Mouse (Mus musculus): ENCODE results near the gene Dlgap4. TPM values are rescaled to one million over a fixed set of nuclear protein-coding genes. Genes with fewer than 3 reads are reported as not detected.

Gene Dlgap4
- polyA plus RNA-seq, 1 experiment: 175 TPM

DNA sequence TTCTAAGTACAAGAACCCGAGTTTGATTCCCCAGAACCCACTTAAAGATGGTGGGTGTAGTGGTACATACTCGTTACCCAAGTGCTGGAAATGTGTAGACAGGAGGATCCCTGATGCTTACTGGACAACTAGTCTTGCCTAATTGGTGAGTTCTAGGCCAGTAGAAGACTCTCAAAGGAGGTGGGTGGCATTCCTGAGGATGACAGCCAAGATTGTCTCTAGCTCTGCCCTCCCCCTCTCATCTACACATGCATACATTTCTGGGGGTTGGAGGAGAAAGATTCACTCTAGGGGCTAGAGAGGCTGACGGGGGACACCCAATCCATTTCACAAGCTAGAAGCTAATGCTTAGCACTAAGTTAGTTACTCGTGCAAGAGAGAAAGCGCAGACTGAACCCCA, 33.4 kb downstream of the Dlgap4 start:
- no peak overlapping the region for H3K27ac ChIP-seq (ENCODE audit: control insufficient read depth, insufficient read depth, low read depth, low read length)
- H3K36me3 ChIP-seq (ENCODE audit: control insufficient read depth, insufficient read depth, low read length): no peaks in the 10 kb centered on the region
- no peak for TF ChIP-seq POLR2A (IDR thresholded peaks at IDR 0.05; ENCODE audit: control insufficient read depth, low read depth, low read length)
- no peaks in the 10 kb centered on the region; the same call in 1 of the 2 replicates for H3K4me1 ChIP-seq (ENCODE audit: control insufficient read depth, insufficient read depth, low read length)
- H3K27me3 ChIP-seq (ENCODE audit: control insufficient read depth, insufficient read depth, low read length): no peaks in the 10 kb centered on the region
- no peak overlapping the region for H3K4me3 ChIP-seq (ENCODE audit: control insufficient read depth, low read depth, low read length)

DNA sequence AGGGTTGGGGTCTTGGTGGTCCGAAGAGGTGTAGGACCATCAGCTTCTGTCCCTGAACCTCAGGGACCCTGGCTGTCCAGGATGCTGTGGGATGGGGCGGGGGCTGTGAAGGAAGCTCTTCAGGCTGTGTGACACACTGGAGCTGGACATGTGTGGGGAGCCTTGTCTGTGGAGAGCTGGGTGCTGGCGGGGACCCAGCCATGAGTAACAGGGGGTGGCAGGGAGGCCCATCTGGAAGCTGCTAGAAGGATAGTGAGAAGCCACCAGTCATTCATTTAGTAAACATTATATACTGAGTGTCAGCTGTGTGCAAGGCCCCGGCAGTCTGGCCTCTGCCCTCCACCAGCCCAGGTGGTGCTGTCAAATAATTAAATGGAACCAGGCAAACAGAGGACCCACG, 34.5 kb downstream of the Dlgap4 start:
- H3K4me1 ChIP-seq (ENCODE audit: control insufficient read depth, insufficient read depth, low read length): peaks cover 1% of the 10 kb centered on the region; the same call in 1 of the 2 replicates
- H3K36me3 ChIP-seq (ENCODE audit: control insufficient read depth, insufficient read depth, low read length): no peaks in the 10 kb centered on the region
- H3K27ac ChIP-seq (ENCODE audit: control insufficient read depth, insufficient read depth, low read depth, low read length): no peak overlapping the region
- TF ChIP-seq CTCF (IDR thresholded peaks at IDR 0.05; ENCODE audit: control insufficient read depth, insufficient read depth, insufficient replicate concordance, low read depth, low read length): no peak
- no peak for TF ChIP-seq POLR2A (IDR thresholded peaks at IDR 0.05; ENCODE audit: control insufficient read depth, low read depth, low read length)
- H3K4me3 ChIP-seq (ENCODE audit: control insufficient read depth, low read depth, low read length): no peak overlapping the region
- no peaks in the 10 kb centered on the region for H3K27me3 ChIP-seq (ENCODE audit: control insufficient read depth, insufficient read depth, low read length)

DNA sequence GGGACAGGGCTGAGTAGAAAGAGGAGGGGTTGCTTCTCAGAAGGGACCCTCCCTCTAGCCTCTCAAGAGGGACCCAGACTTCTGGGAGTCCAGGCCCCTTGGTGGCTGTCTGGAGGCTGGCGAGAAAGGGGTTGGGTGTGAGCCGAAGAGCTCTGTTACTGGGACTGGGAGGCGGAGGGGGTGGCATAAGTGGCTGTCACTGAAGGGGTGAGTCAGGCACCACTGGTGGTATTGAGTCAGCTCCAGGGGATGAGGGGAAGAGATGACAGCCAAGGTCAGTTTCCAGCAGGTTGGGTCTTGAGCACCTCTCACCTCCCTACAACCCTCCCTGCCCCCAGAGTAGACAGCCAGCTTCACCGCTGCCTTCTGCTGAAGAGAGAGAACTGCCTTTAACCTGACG, 35.9 kb downstream of the Dlgap4 start:
- no peak overlapping the region for H3K27ac ChIP-seq (ENCODE audit: control insufficient read depth, insufficient read depth, low read depth, low read length)
- H3K4me1 ChIP-seq (ENCODE audit: control insufficient read depth, insufficient read depth, low read length): peaks cover 5% of the 10 kb centered on the region
- no peaks in the 10 kb centered on the region for H3K36me3 ChIP-seq (ENCODE audit: control insufficient read depth, insufficient read depth, low read length)

DNA sequence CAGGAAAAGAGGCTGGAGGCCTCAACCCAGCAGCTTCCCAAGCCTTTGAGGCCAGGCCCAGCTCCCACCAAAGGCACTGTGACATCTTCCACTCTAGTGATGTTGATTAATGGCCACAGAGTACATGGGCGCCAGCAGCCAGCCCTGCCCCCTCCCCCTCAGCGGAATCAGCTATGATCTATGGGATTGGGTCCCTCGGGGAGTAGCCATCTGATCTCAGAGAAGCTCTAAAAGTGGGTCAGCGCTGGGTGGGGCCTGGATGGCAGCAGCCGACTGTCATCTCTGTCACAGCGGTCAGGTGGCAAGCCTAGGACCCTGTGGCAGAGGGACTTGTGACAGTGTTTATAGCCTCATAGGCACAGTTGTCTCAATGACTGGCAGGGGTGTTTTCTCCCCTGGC, 37.5 kb downstream of the Dlgap4 start:
- Histone ChIP-seq H3K4me3 (ENCODE audit: control insufficient read depth, low read depth, low read length) (no peak overlapping the region), H3K4me1 (ENCODE audit: control insufficient read depth, insufficient read depth, low read length) (peaks cover 5% of the 10 kb centered on the region), H3K36me3 (ENCODE audit: control insufficient read depth, insufficient read depth, low read length) (no peaks in the 10 kb centered on the region), H3K27ac (ENCODE audit: control insufficient read depth, insufficient read depth, low read depth, low read length) (no peak overlapping the region), H3K27me3 (ENCODE audit: control insufficient read depth, insufficient read depth, low read length) (no peaks in the 10 kb centered on the region)
- no peak for TF ChIP-seq POLR2A (IDR thresholded peaks at IDR 0.05; ENCODE audit: control insufficient read depth, low read depth, low read length)
- no peak for TF ChIP-seq CTCF (IDR thresholded peaks at IDR 0.05; ENCODE audit: control insufficient read depth, insufficient read depth, insufficient replicate concordance, low read depth, low read length)

More for the DNA sequence above, 35.9 kb downstream of the Dlgap4 start:
- H3K4me3 ChIP-seq (ENCODE audit: control insufficient read depth, low read depth, low read length): no peak overlapping the region
- TF ChIP-seq POLR2A (IDR thresholded peaks at IDR 0.05; ENCODE audit: control insufficient read depth, low read depth, low read length): no peak
- TF ChIP-seq CTCF (IDR thresholded peaks at IDR 0.05; ENCODE audit: control insufficient read depth, insufficient read depth, insufficient replicate concordance, low read depth, low read length): no peak
- no peaks in the 10 kb centered on the region for H3K27me3 ChIP-seq (ENCODE audit: control insufficient read depth, insufficient read depth, low read length)

DNA sequence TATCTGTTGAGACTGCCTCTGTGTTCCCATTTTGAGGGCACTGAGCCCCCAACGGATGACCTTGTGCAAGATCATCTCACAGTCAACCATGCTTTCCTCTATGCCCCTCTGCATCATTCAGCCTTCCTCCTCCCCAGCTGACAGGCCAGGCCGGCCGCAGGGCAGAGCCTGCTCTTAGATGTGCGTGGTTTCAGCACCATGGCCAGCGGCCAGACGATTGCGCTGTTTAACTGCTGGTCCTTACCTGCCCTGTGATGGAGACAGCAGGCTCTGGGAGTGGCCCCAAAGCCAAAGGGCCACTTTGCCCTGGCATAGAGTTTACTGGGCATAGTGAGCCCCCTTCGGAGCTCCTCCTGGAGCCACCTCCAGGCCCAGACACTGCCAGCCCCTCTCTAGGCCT, 39.3 kb downstream of the Dlgap4 start:
- Histone ChIP-seq H3K36me3 (ENCODE audit: control insufficient read depth, insufficient read depth, low read length) (no peaks in the 10 kb centered on the region), H3K27ac (ENCODE audit: control insufficient read depth, insufficient read depth, low read depth, low read length) (no peak overlapping the region), H3K27me3 (ENCODE audit: control insufficient read depth, insufficient read depth, low read length) (no peaks in the 10 kb centered on the region), H3K4me1 (ENCODE audit: control insufficient read depth, insufficient read depth, low read length) (peaks cover 5% of the 10 kb centered on the region), H3K4me3 (ENCODE audit: control insufficient read depth, low read depth, low read length) (no peak overlapping the region)
- TF ChIP-seq CTCF (IDR thresholded peaks at IDR 0.05; ENCODE audit: control insufficient read depth, insufficient read depth, insufficient replicate concordance, low read depth, low read length) (no peak), POLR2A (IDR thresholded peaks at IDR 0.05; ENCODE audit: control insufficient read depth, low read depth, low read length) (no peak)

DNA sequence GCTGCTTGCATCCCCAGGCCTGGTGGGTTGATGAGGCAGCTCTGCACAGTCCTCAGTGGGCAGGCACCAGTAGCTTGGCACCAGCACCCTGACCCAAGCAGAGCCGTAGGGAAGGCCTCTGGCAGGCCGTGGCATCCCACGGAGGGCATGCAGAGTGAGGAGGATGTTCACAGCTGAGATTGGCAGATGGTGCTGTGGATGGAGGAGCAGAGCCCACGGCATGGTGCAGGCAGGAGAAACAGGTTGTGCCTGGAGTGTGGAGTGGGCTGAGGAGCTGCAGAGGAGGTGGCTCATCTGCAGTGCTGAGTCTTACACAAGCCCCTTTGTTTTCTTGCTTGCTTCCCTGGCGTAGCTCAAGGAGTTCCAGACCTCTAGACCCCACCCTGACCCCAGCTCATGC, 40.6 kb downstream of the Dlgap4 start:
- no peak for TF ChIP-seq CTCF (IDR thresholded peaks at IDR 0.05; ENCODE audit: control insufficient read depth, insufficient read depth, insufficient replicate concordance, low read depth, low read length)
- no peak for TF ChIP-seq POLR2A (IDR thresholded peaks at IDR 0.05; ENCODE audit: control insufficient read depth, low read depth, low read length)
- peaks cover 5% of the 10 kb centered on the region for H3K4me1 ChIP-seq (ENCODE audit: control insufficient read depth, insufficient read depth, low read length)
- no peaks in the 10 kb centered on the region for H3K36me3 ChIP-seq (ENCODE audit: control insufficient read depth, insufficient read depth, low read length)
- H3K4me3 ChIP-seq (ENCODE audit: control insufficient read depth, low read depth, low read length): no peak overlapping the region
- no peaks in the 10 kb centered on the region for H3K27me3 ChIP-seq (ENCODE audit: control insufficient read depth, insufficient read depth, low read length)
- no peak overlapping the region for H3K27ac ChIP-seq (ENCODE audit: control insufficient read depth, insufficient read depth, low read depth, low read length)

DNA sequence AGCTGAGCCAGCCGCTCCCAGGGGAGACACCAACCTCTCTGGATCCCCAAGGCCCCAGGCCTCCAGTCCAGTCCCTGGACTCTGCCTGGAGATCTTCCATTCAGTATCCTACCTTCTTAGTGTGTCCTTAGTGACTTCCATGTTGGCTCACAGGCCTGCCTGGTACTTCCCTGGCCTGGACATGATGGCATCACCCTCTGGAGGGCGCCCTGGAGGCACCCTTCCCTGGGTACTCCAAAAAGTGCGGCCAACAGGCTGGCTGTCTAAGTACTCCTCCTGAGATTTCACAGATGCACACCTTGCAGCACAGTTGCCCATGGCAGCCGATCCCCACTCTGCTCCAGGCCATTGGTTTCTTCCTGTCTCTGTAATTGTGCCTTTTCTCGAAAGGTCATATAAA, 42.1 kb downstream of the Dlgap4 start:
- Histone ChIP-seq H3K36me3 (ENCODE audit: control insufficient read depth, insufficient read depth, low read length) (no peaks in the 10 kb centered on the region), H3K27me3 (ENCODE audit: control insufficient read depth, insufficient read depth, low read length) (no peaks in the 10 kb centered on the region), H3K27ac (ENCODE audit: control insufficient read depth, insufficient read depth, low read depth, low read length) (no peak overlapping the region), H3K4me3 (ENCODE audit: control insufficient read depth, low read depth, low read length) (no peak overlapping the region), H3K4me1 (ENCODE audit: control insufficient read depth, insufficient read depth, low read length) (peaks cover 7% of the 10 kb centered on the region)
- TF ChIP-seq CTCF (IDR thresholded peaks at IDR 0.05; ENCODE audit: control insufficient read depth, insufficient read depth, insufficient replicate concordance, low read depth, low read length) (no peak), POLR2A (IDR thresholded peaks at IDR 0.05; ENCODE audit: control insufficient read depth, low read depth, low read length) (no peak)

DNA sequence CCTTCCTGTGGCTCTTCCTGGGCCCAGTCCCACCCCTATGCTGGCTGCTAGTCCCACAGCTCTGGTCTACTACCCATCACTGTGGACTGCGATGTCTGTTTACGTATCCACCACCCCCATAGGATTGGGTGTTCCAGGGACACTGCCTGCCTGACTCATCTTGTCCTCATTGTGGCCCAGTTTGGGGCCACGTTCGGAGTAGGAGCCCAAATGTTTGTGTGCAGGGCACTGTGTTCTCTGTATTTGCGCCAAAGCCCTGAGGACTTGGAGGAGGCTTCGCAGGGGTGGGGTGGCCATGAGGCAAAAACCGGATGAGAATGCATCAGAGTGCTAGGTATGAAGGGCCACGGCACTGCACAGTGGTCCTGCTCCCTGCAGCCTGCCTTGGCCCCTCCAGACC, 44.0 kb downstream of the Dlgap4 start:
- Histone ChIP-seq H3K4me3 (ENCODE audit: control insufficient read depth, low read depth, low read length) (no peak overlapping the region), H3K36me3 (ENCODE audit: control insufficient read depth, insufficient read depth, low read length) (no peaks in the 10 kb centered on the region), H3K4me1 (ENCODE audit: control insufficient read depth, insufficient read depth, low read length) (peaks cover 7% of the 10 kb centered on the region), H3K27ac (ENCODE audit: control insufficient read depth, insufficient read depth, low read depth, low read length) (no peak overlapping the region), H3K27me3 (ENCODE audit: control insufficient read depth, insufficient read depth, low read length) (no peaks in the 10 kb centered on the region)
- TF ChIP-seq POLR2A (IDR thresholded peaks at IDR 0.05; ENCODE audit: control insufficient read depth, low read depth, low read length) (no peak), CTCF (IDR thresholded peaks at IDR 0.05; ENCODE audit: control insufficient read depth, insufficient read depth, insufficient replicate concordance, low read depth, low read length) (no peak)

Data from testis, adult 2 months (tissue).